In the genomic region with DNA sequence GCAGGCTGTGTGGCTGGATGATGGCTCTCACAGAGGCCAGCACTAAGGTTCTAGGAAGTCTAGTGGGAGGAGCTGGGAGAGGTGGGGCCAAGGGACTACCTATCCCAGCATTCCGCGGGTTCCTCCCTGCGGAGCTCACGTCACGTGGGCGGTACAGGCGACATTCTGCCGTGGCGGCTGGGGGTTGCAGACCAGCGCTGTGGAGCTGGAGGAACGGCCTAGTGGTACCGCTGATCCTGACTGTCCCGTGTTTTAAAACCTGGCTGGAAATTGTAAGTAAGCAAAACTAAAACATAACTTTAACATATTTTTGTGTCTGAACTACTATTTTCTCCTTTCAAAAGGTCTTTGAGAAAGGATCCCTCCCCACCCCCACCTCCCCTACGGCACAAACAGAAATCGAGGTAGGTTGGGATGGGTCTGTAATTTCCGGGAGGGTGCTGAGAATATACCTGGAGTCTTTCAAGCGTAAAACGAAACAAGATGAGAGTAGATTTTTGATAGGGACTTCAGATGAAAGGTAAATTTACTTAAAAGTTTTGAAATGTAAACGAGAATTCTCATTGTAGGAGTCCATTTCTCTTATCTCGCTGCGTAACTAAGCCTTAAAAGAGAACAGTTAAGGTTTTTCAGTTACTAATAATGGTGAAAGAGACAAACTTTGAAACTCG, we compare ENCODE assay signal across 8 mouse cellular contexts. TPM values are rescaled to one million over a fixed set of nuclear protein-coding genes. Genes with fewer than 3 reads are reported as not detected.
DNase-seq lines count a peak whose midpoint lies in the region; ATAC-seq and TF ChIP-seq lines count a peak whose summit lies in the region.

No protein-coding gene starts in this region.

- peak overlapping the region; percentile 65 for H3K4me3 ChIP-seq in forebrain, embryonic 13.5 days
- H3K4me3 ChIP-seq in liver, embryonic 16.5 days (ENCODE audit: low read depth, low read length): peak overlapping the region; percentile 72
- peak overlapping the region; percentile 47 for H3K4me3 ChIP-seq in neural tube, embryonic 12.5 days
- peak overlapping the region; percentile 46 for H3K4me3 ChIP-seq in stomach, postnatal 0 days (ENCODE audit: low read depth, low read length)

- H3K36me3 ChIP-seq in forebrain, embryonic 13.5 days (ENCODE audit: poor library complexity, severe bottlenecking): peaks cover 8% of the 10 kb centered on the region
- H3K36me3 ChIP-seq in liver, embryonic 16.5 days (ENCODE audit: control insufficient read depth, insufficient read depth): peaks cover 8% of the 10 kb centered on the region; the same call in 1 of the 2 replicates
- H3K36me3 ChIP-seq in neural tube, embryonic 12.5 days: peaks cover 8% of the 10 kb centered on the region; the same call in 1 of the 2 replicates
- 0 out of 2 replicates have a peak, but pooled peaks cover 3% of the 10 kb centered on the region for H3K36me3 ChIP-seq in stomach, postnatal 0 days (ENCODE audit: control insufficient read depth, insufficient read depth, low read length)

- ATAC-seq in cerebellum, adult (ENCODE audit: insufficient number of reproducible peaks, low FRiP score, low TSS enrichment): peak; percentile 64
- peak; percentile 91 for ATAC-seq in forebrain, embryonic 13.5 days
- peak; percentile 80 for ATAC-seq in liver, embryonic 16.5 days (ENCODE audit: low read depth)
- ATAC-seq in neural tube, embryonic 12.5 days (ENCODE audit: low FRiP score, low read depth): peak; percentile 83
- ATAC-seq in stomach, postnatal 0 days (ENCODE audit: low FRiP score, low TSS enrichment): peak; percentile 80

- H3K9me3 ChIP-seq in forebrain, embryonic 13.5 days (replicated peaks): no peaks in the 10 kb centered on the region
- H3K9me3 ChIP-seq in liver, embryonic 16.5 days (replicated peaks; ENCODE audit: control insufficient read depth, low read length): no peaks in the 10 kb centered on the region
- H3K9me3 ChIP-seq in neural tube, embryonic 12.5 days: no peaks in the 10 kb centered on the region
- no peaks in the 10 kb centered on the region for H3K9me3 ChIP-seq in stomach, postnatal 0 days (ENCODE audit: control insufficient read depth, low read length)

- 1% methylated on average over 22 of the region's 22 CpGs for WGBS in forebrain, embryonic 13.5 days
- under 1% methylated on average over 22 of the region's 22 CpGs for WGBS in liver, embryonic 16.5 days (ENCODE audit: insufficient replicate concordance)
- 2% methylated on average over 22 of the region's 22 CpGs for WGBS in neural tube, embryonic 12.5 days
- WGBS in stomach, postnatal 0 days: under 1% methylated on average over 22 of the region's 22 CpGs

- DNase-seq in ES-CJ7 (ENCODE audit: low read depth, low spot score): peak; percentile 98
- peak; percentile 94 for DNase-seq in heart, postnatal 10 days
- DNase-seq in kidney, postnatal 4 days: peak; percentile 93 to 95
- DNase-seq in stomach, postnatal 0 days (ENCODE audit: low spot score): peak; percentile 96

- peak; percentile 10; the same call in 1 of the 2 replicates for TF ChIP-seq CTCF in stomach, postnatal 0 days (IDR thresholded peaks at IDR 0.05; ENCODE audit: low read depth)

- H3K27ac ChIP-seq in forebrain, embryonic 13.5 days: no peak overlapping the region
- H3K27ac ChIP-seq in liver, embryonic 16.5 days (ENCODE audit: low read length): peak overlapping the region; percentile 53
- no peak overlapping the region for H3K27ac ChIP-seq in neural tube, embryonic 12.5 days
- H3K27ac ChIP-seq in stomach, postnatal 0 days (replicated peaks): peak overlapping the region; percentile 58

- TF ChIP-seq EP300 in stomach, postnatal 0 days (optimal IDR thresholded peaks at IDR 0.05): no peak

- intact Hi-C loops in heart, postnatal 10 days (cut with DNase I): loop anchor here (5.0 kb wide), 1 partner anchor 186 kb away; no protein-coding TSS in a partner anchor

- peak overlapping the region; percentile 66 for H3K4me2 ChIP-seq in forebrain, embryonic 13.5 days
- H3K4me2 ChIP-seq in liver, embryonic 16.5 days (ENCODE audit: low read depth, low read length): peak overlapping the region; percentile 55
- peak overlapping the region; percentile 59 for H3K4me2 ChIP-seq in neural tube, embryonic 12.5 days (replicated peaks)
- peak overlapping the region; percentile 58 for H3K4me2 ChIP-seq in stomach, postnatal 0 days (replicated peaks; ENCODE audit: low read depth)

- H3K9ac ChIP-seq in forebrain, embryonic 13.5 days: peak overlapping the region; percentile 73
- H3K9ac ChIP-seq in liver, embryonic 16.5 days (ENCODE audit: low read depth, low read length): peak overlapping the region; percentile 74
- H3K9ac ChIP-seq in neural tube, embryonic 12.5 days: peak overlapping the region; percentile 47; the same call in 1 of the 2 replicates
- H3K9ac ChIP-seq in stomach, postnatal 0 days (ENCODE audit: low read length): peak overlapping the region; percentile 31

- peaks cover 40% of the 10 kb centered on the region for H3K4me1 ChIP-seq in forebrain, embryonic 13.5 days
- peaks cover 35% of the 10 kb centered on the region for H3K4me1 ChIP-seq in liver, embryonic 16.5 days (ENCODE audit: control insufficient read depth, low read depth, low read length)
- H3K4me1 ChIP-seq in neural tube, embryonic 12.5 days: peaks cover 12% of the 10 kb centered on the region
- H3K4me1 ChIP-seq in stomach, postnatal 0 days (replicated peaks; ENCODE audit: control insufficient read depth, insufficient read depth): no peaks in the 10 kb centered on the region; the same call in 1 of the 2 replicates

- H3K27me3 ChIP-seq in forebrain, embryonic 13.5 days: no peaks in the 10 kb centered on the region
- H3K27me3 ChIP-seq in liver, embryonic 16.5 days (ENCODE audit: control insufficient read depth, insufficient read depth, low read depth, low read length): no peaks in the 10 kb centered on the region
- H3K27me3 ChIP-seq in neural tube, embryonic 12.5 days (replicated peaks): no peaks in the 10 kb centered on the region
- no peaks in the 10 kb centered on the region for H3K27me3 ChIP-seq in stomach, postnatal 0 days (ENCODE audit: control insufficient read depth, insufficient read depth, low read length)

RNA-seq across cellular contexts. Expression of a gene that starts 4.6 kb away (rescaled TPM):
- 34.7 and 37.1 TPM in 2 replicates for polyA plus RNA-seq in forebrain, embryonic 13.5 days (2015; fragmentation: Nextera tagmentation; extraction: Ambion mirVana)
- total RNA-seq in heart, postnatal 10 days (2021): 10 to 100 TPM; 65.2 to 74.2 TPM
- polyA plus RNA-seq in liver, embryonic 16.5 days (2015; fragmentation: Nextera tagmentation; extraction: Ambion mirVana): 18.6 and 19.1 TPM in 2 replicates
- 28.0 and 35.2 TPM in 2 replicates for polyA plus RNA-seq in neural tube, embryonic 12.5 days (2016; fragmentation: Nextera tagmentation; extraction: Ambion mirVana)
- polyA plus RNA-seq in stomach, postnatal 0 days (2015; fragmentation: Nextera tagmentation; extraction: Ambion mirVana): 35.4 and 38.6 TPM in 2 replicates

RNA-seq across cellular contexts. Expression of a gene that starts 5.7 kb away (rescaled TPM):
- polyA plus RNA-seq in forebrain, embryonic 13.5 days (2015; fragmentation: Nextera tagmentation; extraction: Ambion mirVana): 79.6 and 83.9 TPM in 2 replicates
- 10 to 100 TPM; 58.8 to 62.2 TPM for total RNA-seq in heart, postnatal 10 days (2021)
- polyA plus RNA-seq in liver, embryonic 16.5 days (2015; fragmentation: Nextera tagmentation; extraction: Ambion mirVana): 51.8 and 53.9 TPM in 2 replicates
- polyA plus RNA-seq in neural tube, embryonic 12.5 days (2016; fragmentation: Nextera tagmentation; extraction: Ambion mirVana): 87.5 and 90.9 TPM in 2 replicates
- polyA plus RNA-seq in stomach, postnatal 0 days (2015; fragmentation: Nextera tagmentation; extraction: Ambion mirVana): 67.0 and 69.8 TPM in 2 replicates

Comparison
In these comparisons a context has a peak if more than half of its experiments do, and no peak if none do; other contexts are left out.
1. H3K27ac ChIP-seq: peak in liver, embryonic 16.5 days (single experiment) and stomach, postnatal 0 days (single experiment); none in forebrain, embryonic 13.5 days (single experiment) and neural tube, embryonic 12.5 days (single experiment).
2. Peak in every context shown above with its lines, with median percentiles within 50 percentile points of each other: DNase-seq, ATAC-seq, H3K4me2 ChIP-seq, H3K4me3 ChIP-seq and H3K9ac ChIP-seq.